Mouse (Mus musculus): ENCODE data around the gene Cphx1.
"Not testable (repeated sequence)": the region's sequence is repeated elsewhere in the genome, so short reads cannot be mapped to it uniquely, and the experiment has no call there.

- TF ChIP-seq CTCF (IDR thresholded peaks at IDR 0.05; ENCODE audit: extremely low read depth, insufficient read depth, insufficient read length, insufficient replicate concordance); POLR2A (IDR thresholded peaks at IDR 0.05; ENCODE audit: low read depth, low read length): not testable (repeated sequence)
Measured at GRCm38 (mm10) chr14:25981880-25982279, 43.8 kb downstream of the Cphx1 start.

Measured in spleen, adult 2 months (tissue).